Mouse (Mus musculus) ES-Bruce4 (cell line): Measurements from ENCODE around the gene Pola1.

Experiments
- CTCF ChIP-seq: IDR thresholded peaks from one replicate; pipeline ENCODE4 v1.8.1; 2011; ENCODE audit warnings: low read depth, low read length
- EP300 ChIP-seq: IDR thresholded peaks from 2 replicates; pipeline ENCODE4 v1.6.1; 2011; ENCODE audit warnings: low read depth, low read length; ENCODE audit not compliant: insufficient read depth
- POLR2A ChIP-seq: IDR thresholded peaks from one replicate; pipeline ENCODE4 v1.8.1; 2011; ENCODE audit warnings: low read length; ENCODE audit not compliant: insufficient read depth

- TF ChIP-seq EP300 (no peak), POLR2A (no peak), CTCF (no peak)
Measured at GRCm38 (mm10) chrX:93301798-93302197, 330.2 kb downstream of the Pola1 start.
